Mouse (Mus musculus) limb, embryonic 12.5 days (tissue): ENCODE measurements around the gene Zfp467. TPM values are rescaled to one million over a fixed set of nuclear protein-coding genes. Genes with fewer than 3 reads are reported as not detected.
A peak's percentile ranks its signal among the peaks of the same experiment; 100 is the strongest.

Source experiments
- ATAC-seq: fragments of 200-750 bp; cut with Nextera tagmentation; 2 replicates; pipeline ENCODE4 v1.8.0; 2017; ENCODE audit warnings: low read depth, moderate TSS enrichment; ENCODE audit not compliant: insufficient number of reproducible peaks, insufficient read depth, low FRiP score, low TSS enrichment
- H3K27ac ChIP-seq: fragments of 300-500 bp; sonication (generic); 2 replicates; pipeline ENCODE4 v1.5.1; 2016; ENCODE audit warnings: mild to moderate bottlenecking, moderate library complexity
- H3K27me3 ChIP-seq: fragments of 300-500 bp; sonication (generic); 2 replicates; pipeline ENCODE4 v1.6.1; 2016; ENCODE audit warnings: mild to moderate bottlenecking, moderate library complexity
- H3K36me3 ChIP-seq: fragments of 300-500 bp; sonication (generic); 2 replicates; pipeline ENCODE4 v1.6.1; 2016; ENCODE audit warnings: mild to moderate bottlenecking, moderate library complexity
- H3K4me1 ChIP-seq: fragments of 300-500 bp; sonication (generic); replicated peaks from 2 replicates; pipeline ENCODE4 v1.6.1; 2016
- H3K4me2 ChIP-seq: fragments of 300-500 bp; sonication (generic); 2 replicates; pipeline ENCODE4 v1.6.1; 2016; ENCODE audit warnings: mild to moderate bottlenecking, moderate library complexity
- H3K4me3 ChIP-seq: fragments of 300-500 bp; sonication (generic); replicated peaks from 2 replicates; pipeline ENCODE4 v1.5.1; 2016; ENCODE audit warnings: mild to moderate bottlenecking
- H3K9ac ChIP-seq: fragments of 300-500 bp; sonication (generic); replicated peaks from 2 replicates; pipeline ENCODE4 v1.6.1; 2016; ENCODE audit warnings: mild to moderate bottlenecking, moderate library complexity
- H3K9me3 ChIP-seq: fragments of 300-500 bp; sonication (generic); 2 replicates; pipeline ENCODE4 v1.6.1; 2016; ENCODE audit warnings: mild to moderate bottlenecking, moderate library complexity
- WGBS: fragments of 180-500 bp; shearing (Covaris S2); methylation state at CpG from one replicate; pipeline ENCODE4 v1.1.7; 2016; 5-methylcytosine and 5-hydroxymethylcytosine counted together
- polyA plus RNA-seq: library from polyadenylated mRNA; unstranded; fragments of >200 nt; fragmentation: Nextera tagmentation; extraction: Ambion mirVana; gene quantifications from 2 replicates; pipeline ENCODE4 v1.2.1, GENCODE M21; 2016

Zfp467 gene
- polyA plus RNA-seq, 1 experiment from 2014 or later: 23.5 TPM

- Histone ChIP-seq H3K4me2 (no peak overlapping the region), H3K9ac (no peak overlapping the region), H3K4me3 (no peak overlapping the region), H3K27me3 (no peaks in the 10 kb centered on the region), H3K9me3 (no peaks in the 10 kb centered on the region), H3K36me3 (peaks cover 100% of the 10 kb centered on the region), H3K4me1 (no peaks in the 10 kb centered on the region), H3K27ac (no peak overlapping the region)
- 93% methylated on average over 4 of the region's 4 CpGs for WGBS
- ATAC-seq: no peak
Observed at GRCm38 (mm10) chr6:48409726-48410343, 35.8 kb downstream of the Zfp467 start.

DNA sequence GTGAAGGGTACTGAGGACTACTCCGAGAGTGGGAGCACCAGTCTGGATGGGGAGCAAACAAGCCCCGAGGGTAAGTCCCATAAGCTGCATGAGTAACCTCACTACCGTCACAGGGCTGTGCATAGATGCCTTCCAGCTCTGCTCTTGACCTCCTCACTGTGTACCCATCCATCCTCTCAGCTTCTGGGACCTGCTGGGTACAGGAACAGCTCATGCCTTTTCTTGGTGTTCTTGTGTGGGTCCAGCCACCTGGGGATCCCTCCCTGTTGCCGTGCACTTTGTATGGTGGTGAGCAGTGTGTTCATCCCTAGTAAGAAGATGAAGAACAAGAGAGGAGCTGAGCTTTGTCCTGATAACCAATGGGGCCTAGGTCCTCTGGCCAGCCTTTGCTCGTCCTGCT is 41.6 kb downstream of the Zfp467 start:
- H3K36me3 ChIP-seq: peaks cover 61% of the 10 kb centered on the region
- H3K9me3 ChIP-seq: no peaks in the 10 kb centered on the region
- H3K27me3 ChIP-seq: no peaks in the 10 kb centered on the region
- no peak overlapping the region for H3K27ac ChIP-seq
- 0 out of 2 replicates have a peak, but pooled peaks cover 6% of the 10 kb centered on the region for H3K4me1 ChIP-seq
- H3K4me2 ChIP-seq: no peak overlapping the region
- no peak overlapping the region for H3K9ac ChIP-seq
- H3K4me3 ChIP-seq: no peak overlapping the region
- WGBS: 88% methylated on average over 5 of the region's 5 CpGs
- no peak for ATAC-seq

DNA sequence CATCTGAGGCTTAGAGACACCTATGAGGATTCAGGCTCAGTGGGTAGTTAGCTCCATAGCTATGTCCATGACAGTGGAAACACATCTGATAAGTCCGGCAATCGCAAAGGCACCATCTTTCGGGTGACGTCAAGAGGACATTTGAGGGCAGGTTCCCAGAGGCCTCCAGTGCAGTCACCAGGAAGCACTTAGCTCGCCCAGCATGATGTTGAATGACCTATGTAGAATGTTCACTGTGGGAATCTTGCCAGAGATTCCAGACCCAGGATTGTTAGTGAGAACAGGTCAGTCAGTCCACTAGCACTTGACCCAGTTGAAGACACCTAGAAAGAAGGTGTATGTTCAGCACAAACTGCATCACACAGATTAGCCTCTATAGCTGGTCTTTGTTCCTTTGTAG is 45.7 kb downstream of the Zfp467 start:
- Histone ChIP-seq H3K4me1 (peaks cover 26% of the 10 kb centered on the region), H3K4me3 (no peak overlapping the region), H3K36me3 (peaks cover 25% of the 10 kb centered on the region), H3K4me2 (no peak overlapping the region), H3K9ac (no peak overlapping the region), H3K27me3 (no peaks in the 10 kb centered on the region), H3K27ac (no peak overlapping the region), H3K9me3 (no peaks in the 10 kb centered on the region)
- no peak for ATAC-seq
- WGBS: 94% methylated on average over 5 of the region's 5 CpGs

- 0 out of 2 replicates have a peak, but pooled peaks cover 6% of the 10 kb centered on the region for H3K36me3 ChIP-seq
- H3K4me1 ChIP-seq: peaks cover 27% of the 10 kb centered on the region
- no peak overlapping the region for H3K4me3 ChIP-seq
- H3K4me2 ChIP-seq: peak overlapping the region; percentile 75
- no peak overlapping the region for H3K9ac ChIP-seq
- no peaks in the 10 kb centered on the region for H3K27me3 ChIP-seq
- no peak for ATAC-seq
- H3K9me3 ChIP-seq: no peaks in the 10 kb centered on the region
- 67% methylated on average over 4 of the region's 4 CpGs for WGBS
- H3K27ac ChIP-seq: no peak overlapping the region
Observed at GRCm38 (mm10) chr6:48397336-48397735, 48.3 kb downstream of the Zfp467 start.

DNA sequence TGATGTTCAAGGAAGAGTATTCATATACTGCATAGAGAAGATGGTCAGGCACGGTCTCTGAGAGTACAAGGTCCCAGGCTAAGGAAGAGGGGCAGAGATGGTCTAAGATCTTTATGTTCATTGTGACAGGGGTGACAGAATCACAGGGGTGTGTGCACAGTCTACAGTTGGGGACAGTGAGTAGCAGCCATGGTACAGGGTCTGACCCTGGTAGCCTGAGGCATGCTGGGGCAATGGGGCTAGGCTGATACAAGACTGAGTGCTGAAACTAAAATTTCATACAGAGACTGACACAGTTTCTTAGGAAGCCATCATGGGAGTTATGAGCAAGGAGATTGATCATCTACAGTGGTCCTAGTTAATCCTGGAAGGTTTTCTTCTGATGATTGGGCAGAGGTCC is 48.9 kb downstream of the Zfp467 start:
- no peak for ATAC-seq
- 89% methylated on average over 1 of the region's 1 CpGs for WGBS
- Histone ChIP-seq H3K4me2 (peak overlapping the region; percentile 75), H3K4me3 (peak overlapping the region; percentile 81), H3K27me3 (no peaks in the 10 kb centered on the region), H3K9me3 (no peaks in the 10 kb centered on the region), H3K36me3 (0 out of 2 replicates have a peak, but pooled peaks cover 6% of the 10 kb centered on the region), H3K4me1 (peaks cover 27% of the 10 kb centered on the region), H3K27ac (no peak overlapping the region), H3K9ac (peak overlapping the region; percentile 81; the same call in 1 of the 2 replicates)

GRCm38 (mm10) chr6:48396008-48396595 is 49.5 kb downstream of the Zfp467 start:
- no peak; the same call in 1 of the 2 replicates for ATAC-seq
- Histone ChIP-seq H3K9me3 (no peaks in the 10 kb centered on the region), H3K36me3 (0 out of 2 replicates have a peak, but pooled peaks cover 6% of the 10 kb centered on the region), H3K4me3 (peak overlapping the region; percentile 81), H3K4me1 (peaks cover 27% of the 10 kb centered on the region), H3K27ac (peak overlapping the region; percentile 80; the same call in 1 of the 2 replicates), H3K27me3 (no peaks in the 10 kb centered on the region), H3K9ac (peak overlapping the region; percentile 81), H3K4me2 (peak overlapping the region; percentile 75)
- WGBS: 34% methylated on average over 15 of the region's 15 CpGs

- WGBS: 1% methylated on average over 65 of the region's 65 CpGs
- H3K4me3 ChIP-seq: peak within 1 kb of the TSS; percentile 81
- no peaks in the 10 kb centered on the region for H3K9me3 ChIP-seq
- peaks cover 21% of the 10 kb centered on the region for H3K4me1 ChIP-seq
- H3K4me2 ChIP-seq: peak within 1 kb of the TSS; percentile 75
- H3K9ac ChIP-seq: peak within 1 kb of the TSS; percentile 81
- H3K36me3 ChIP-seq: 0 out of 2 replicates have a peak, but pooled peaks cover 6% of the 10 kb centered on the region
- no peaks in the 10 kb centered on the region for H3K27me3 ChIP-seq
- peak; percentile 96 for ATAC-seq
- H3K27ac ChIP-seq: peak within 1 kb of the TSS; percentile 80
Observed at GRCm38 (mm10) chr6:48395105-48396007, 50.3 kb downstream of the Zfp467 start, which contains the start of gene Krba1. TSS of gene Krba1 (plus strand) at chr6:48395586.

- Histone ChIP-seq H3K4me3 (no peak overlapping the region), H3K36me3 (0 out of 2 replicates have a peak, but pooled peaks cover 6% of the 10 kb centered on the region), H3K4me1 (peaks cover 21% of the 10 kb centered on the region), H3K4me2 (no peak overlapping the region), H3K9me3 (no peaks in the 10 kb centered on the region), H3K9ac (no peak overlapping the region), H3K27me3 (no peaks in the 10 kb centered on the region), H3K27ac (no peak overlapping the region)
- ATAC-seq: no peak
Observed at GRCm38 (mm10) chr6:48393811-48394210, 51.8 kb downstream of the Zfp467 start.

GRCm38 (mm10) chr6:48388221-48388620 is 57.4 kb downstream of the Zfp467 start:
- no peak overlapping the region for H3K4me3 ChIP-seq
- 51% methylated on average over 3 of the region's 3 CpGs for WGBS
- H3K36me3 ChIP-seq: no peaks in the 10 kb centered on the region
- no peaks in the 10 kb centered on the region for H3K27me3 ChIP-seq
- no peaks in the 10 kb centered on the region for H3K4me1 ChIP-seq
- H3K9me3 ChIP-seq: peaks cover 9% of the 10 kb centered on the region; the same call in 1 of the 2 replicates
- no peak for ATAC-seq
- no peak overlapping the region for H3K4me2 ChIP-seq
- no peak overlapping the region for H3K9ac ChIP-seq
- H3K27ac ChIP-seq: no peak overlapping the region
